Mouse (Mus musculus): ENCODE results near the gene Tbcd. TPM values are rescaled to one million over a fixed set of nuclear protein-coding genes. Genes with fewer than 3 reads are reported as not detected.

The Tbcd gene
- total RNA-seq, 1 experiment: 68.6 TPM

GRCm38 (mm10) chr11:121417971-121418370 is 33.8 kb upstream of the Tbcd start:
- Histone ChIP-seq H3K4me3 (ENCODE audit: insufficient read depth in 1 of 2, low read depth in 1 of 2, low read length in 2 of 2, poor library complexity in 1 of 2, severe bottlenecking in 1 of 2) (no peak overlapping the region), H3K36me3 (ENCODE audit: control insufficient read depth, insufficient read depth, low read length, poor library complexity, severe bottlenecking) (no peaks in the 10 kb centered on the region), H3K27ac (ENCODE audit: insufficient read depth, low read depth, low read length, poor library complexity, severe bottlenecking) (no peak overlapping the region), H3K9ac (ENCODE audit: insufficient read depth, low read depth, low read length, poor library complexity, severe bottlenecking) (no peak overlapping the region), H3K4me1 (ENCODE audit: control insufficient read depth in 2 of 2, insufficient read depth in 2 of 2, low read length in 2 of 2, poor library complexity in 1 of 2) (peaks cover 0 to 2% of the 10 kb centered on the region in 2 experiments; a peak in 1 of 4 replicates), H3K9me3 (ENCODE audit: control insufficient read depth, insufficient read depth, low read depth, low read length) (no peaks in the 10 kb centered on the region)
- in situ Hi-C loops (cut with MboI; ENCODE audit: low sequenced_read_pairs in 2 of 2, unreplicated experiment in 2 of 2): no loop called here
- no peak for TF ChIP-seq CHD2 (IDR thresholded peaks at IDR 0.05; ENCODE audit: low read depth, low read length)
- DNase-seq (ENCODE audit: low read depth, low spot score): no peak

- Histone ChIP-seq H3K4me1 (ENCODE audit: control insufficient read depth in 2 of 2, insufficient read depth in 2 of 2, low read length in 2 of 2, poor library complexity in 1 of 2) (peaks cover 0 to 2% of the 10 kb centered on the region in 2 experiments; a peak in 1 of 4 replicates), H3K4me3 (ENCODE audit: insufficient read depth in 1 of 2, low read depth in 1 of 2, low read length in 2 of 2, poor library complexity in 1 of 2, severe bottlenecking in 1 of 2) (no peak overlapping the region), H3K36me3 (ENCODE audit: control insufficient read depth, insufficient read depth, low read length, poor library complexity, severe bottlenecking) (no peaks in the 10 kb centered on the region), H3K27ac (ENCODE audit: insufficient read depth, low read depth, low read length, poor library complexity, severe bottlenecking) (no peak overlapping the region), H3K9ac (ENCODE audit: insufficient read depth, low read depth, low read length, poor library complexity, severe bottlenecking) (no peak overlapping the region), H3K9me3 (ENCODE audit: control insufficient read depth, insufficient read depth, low read depth, low read length) (no peaks in the 10 kb centered on the region)
- DNase-seq (ENCODE audit: low read depth, low spot score): no peak
- in situ Hi-C loops (cut with MboI; ENCODE audit: low sequenced_read_pairs in 2 of 2, unreplicated experiment in 2 of 2): no loop called here
- TF ChIP-seq ZNF384 (IDR thresholded peaks at IDR 0.05; ENCODE audit: low read depth, low read length) (no peak), HCFC1 (IDR thresholded peaks at IDR 0.05; ENCODE audit: borderline replicate concordance, insufficient read depth, low read length) (no peak), MAFK (IDR thresholded peaks at IDR 0.05; ENCODE audit: insufficient read depth, low read depth, low read length) (no peak), CHD2 (IDR thresholded peaks at IDR 0.05; ENCODE audit: low read depth, low read length) (no peak), ZC3H11A (IDR thresholded peaks at IDR 0.05; ENCODE audit: borderline replicate concordance, low read depth, low read length) (no peak)
These were observed 32.8 kb upstream of the Tbcd start for GRCm38 (mm10) chr11:121418932-121419331.

- no peak for DNase-seq (ENCODE audit: low read depth, low spot score)
- Histone ChIP-seq H3K9ac (ENCODE audit: insufficient read depth, low read depth, low read length, poor library complexity, severe bottlenecking) (no peak overlapping the region), H3K27ac (ENCODE audit: insufficient read depth, low read depth, low read length, poor library complexity, severe bottlenecking) (no peak overlapping the region), H3K4me1 (ENCODE audit: control insufficient read depth in 2 of 2, insufficient read depth in 2 of 2, low read length in 2 of 2, poor library complexity in 1 of 2) (peaks cover 0 to 2% of the 10 kb centered on the region in 2 experiments; a peak in 1 of 4 replicates), H3K36me3 (ENCODE audit: control insufficient read depth, insufficient read depth, low read length, poor library complexity, severe bottlenecking) (no peaks in the 10 kb centered on the region), H3K9me3 (ENCODE audit: control insufficient read depth, insufficient read depth, low read depth, low read length) (no peaks in the 10 kb centered on the region), H3K4me3 (ENCODE audit: insufficient read depth in 1 of 2, low read depth in 1 of 2, low read length in 2 of 2, poor library complexity in 1 of 2, severe bottlenecking in 1 of 2) (peak overlapping the region in 1 of 2 experiments; percentile 58; a peak in 2 of 4 replicates)
- in situ Hi-C loops (cut with MboI; ENCODE audit: low sequenced_read_pairs in 2 of 2, unreplicated experiment in 2 of 2): no loop called here
- TF ChIP-seq ZNF384 (IDR thresholded peaks at IDR 0.05; ENCODE audit: low read depth, low read length) (no peak), HCFC1 (IDR thresholded peaks at IDR 0.05; ENCODE audit: borderline replicate concordance, insufficient read depth, low read length) (no peak), ZC3H11A (IDR thresholded peaks at IDR 0.05; ENCODE audit: borderline replicate concordance, low read depth, low read length) (no peak), CHD2 (IDR thresholded peaks at IDR 0.05; ENCODE audit: low read depth, low read length) (no peak), MAFK (IDR thresholded peaks at IDR 0.05; ENCODE audit: insufficient read depth, low read depth, low read length) (no peak)
These were observed 31.4 kb upstream of the Tbcd start for GRCm38 (mm10) chr11:121420379-121420778.

- no peak within 1 kb of the TSS for H3K27ac ChIP-seq (ENCODE audit: insufficient read depth, low read depth, low read length, poor library complexity, severe bottlenecking)
- no peak for TF ChIP-seq ZC3H11A (IDR thresholded peaks at IDR 0.05; ENCODE audit: borderline replicate concordance, low read depth, low read length)
- no peak for TF ChIP-seq HCFC1 (IDR thresholded peaks at IDR 0.05; ENCODE audit: borderline replicate concordance, insufficient read depth, low read length)
- no peak for TF ChIP-seq ZNF384 (IDR thresholded peaks at IDR 0.05; ENCODE audit: low read depth, low read length)
- no peak for TF ChIP-seq MAFK (IDR thresholded peaks at IDR 0.05; ENCODE audit: insufficient read depth, low read depth, low read length)
- no peak for TF ChIP-seq CHD2 (IDR thresholded peaks at IDR 0.05; ENCODE audit: low read depth, low read length)
- H3K36me3 ChIP-seq (ENCODE audit: control insufficient read depth, insufficient read depth, low read length, poor library complexity, severe bottlenecking): no peaks in the 10 kb centered on the region
- peak within 1 kb of the TSS; percentile 67 to 93 for H3K4me3 ChIP-seq (ENCODE audit: insufficient read depth in 1 of 2, low read depth in 1 of 2, low read length in 2 of 2, poor library complexity in 1 of 2, severe bottlenecking in 1 of 2)
- peak within 1 kb of the TSS; percentile 62 for H3K9ac ChIP-seq (ENCODE audit: insufficient read depth, low read depth, low read length, poor library complexity, severe bottlenecking)
- H3K9me3 ChIP-seq (ENCODE audit: control insufficient read depth, insufficient read depth, low read depth, low read length): no peaks in the 10 kb centered on the region
- H3K4me1 ChIP-seq (ENCODE audit: control insufficient read depth in 2 of 2, insufficient read depth in 2 of 2, low read length in 2 of 2, poor library complexity in 1 of 2): peaks cover 0 to 2% of the 10 kb centered on the region in 2 experiments; a peak in 1 of 4 replicates
- in situ Hi-C loops (cut with MboI; ENCODE audit: low sequenced_read_pairs in 2 of 2, unreplicated experiment in 2 of 2): no loop called here
- peak; percentile 100 for DNase-seq (ENCODE audit: low read depth, low spot score)
These were observed 30.8 kb upstream of the Tbcd start, which contains the start of gene Fn3krp for GRCm38 (mm10) chr11:121420830-121421552. Gene Fn3krp (plus strand): TSS chr11:121421401.

All from ES-E14 (cell line).